Mouse (Mus musculus) brain, embryonic 14.5 days (tissue): Measurements from ENCODE around the gene Stxbp1. TPM values are rescaled to one million over a fixed set of nuclear protein-coding genes. Genes with fewer than 3 reads are reported as not detected.

Experiments
- DNase-seq: peaks from one replicate; pipeline ENCODE4 v3.0.0-alpha.2; 2011; ENCODE audit warnings: low read depth
- CTCF ChIP-seq: fragments of 200-500 bp; IDR thresholded peaks from 2 replicates; pipeline ENCODE4 v1.5.1; 2012; ENCODE audit warnings: inconsistent platforms, mild to moderate bottlenecking, moderate library complexity, borderline replicate concordance; ENCODE audit not compliant: insufficient read depth, insufficient read length; ENCODE audit errors: extremely low read depth
- POLR2A ChIP-seq: fragments of 200-500 bp; IDR thresholded peaks from 2 replicates; pipeline ENCODE4 v1.6.1; 2012; ENCODE audit warnings: mild to moderate bottlenecking, inconsistent platforms, borderline replicate concordance; ENCODE audit not compliant: poor library complexity, insufficient read depth, insufficient read length, severe bottlenecking; ENCODE audit errors: extremely low read depth
- polyA plus RNA-seq: library from polyadenylated mRNA; depleted of rRNA; stranded (reverse); fragments of >200 nt; gene quantifications from 2 replicates; pipeline ENCODE4 v1.2.3, GENCODE M21; 2012

Gene Stxbp1
- polyA plus RNA-seq, 1 experiment, result 238 TPM

DNA sequence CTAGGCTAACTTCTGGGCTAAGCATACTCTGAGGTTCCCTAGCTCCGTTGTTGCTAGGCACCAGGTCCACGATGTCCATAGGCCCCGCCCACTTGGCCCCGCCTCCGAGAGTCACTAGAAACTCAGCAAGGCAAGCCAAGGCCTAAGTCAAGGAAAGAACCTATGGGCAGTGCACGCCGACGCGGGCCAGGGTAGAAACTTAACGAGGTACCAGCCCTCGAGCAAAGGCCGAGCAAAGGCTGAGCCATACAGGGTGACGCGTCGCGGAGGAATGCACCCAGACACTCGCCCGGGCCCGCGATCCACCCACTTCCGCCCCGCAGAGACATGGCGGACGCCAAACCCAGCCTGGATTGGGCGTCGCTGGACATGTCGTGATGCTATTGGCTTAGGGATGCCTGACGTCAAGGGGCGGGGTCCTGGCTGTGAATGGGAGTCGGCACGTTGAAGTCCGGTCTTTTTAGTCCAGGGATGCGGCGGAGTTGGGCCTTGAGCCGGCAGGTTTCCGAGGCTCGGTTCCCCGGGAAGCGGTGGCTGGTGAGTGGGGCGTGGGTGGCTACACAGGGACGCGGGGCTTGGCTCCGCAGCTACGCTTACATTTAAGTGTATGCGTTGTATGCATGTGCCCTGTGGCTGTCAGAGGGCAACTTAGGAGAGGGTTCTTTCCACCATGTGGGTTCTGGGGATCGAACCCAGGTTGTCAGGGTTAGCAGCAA lies 71.5 kb downstream of the Stxbp1 start, which contains the start of the genes Ttc16 and Ptrh1:
Ttc16 (minus strand) TSS at position 275 of the 716 bp plus-strand sequence.
Ptrh1 (plus strand) TSS at position 428 of the 716 bp plus-strand sequence.
- no peak for TF ChIP-seq POLR2A
- no peak for TF ChIP-seq CTCF
- DNase-seq, result peak; percentile 98

DNA sequence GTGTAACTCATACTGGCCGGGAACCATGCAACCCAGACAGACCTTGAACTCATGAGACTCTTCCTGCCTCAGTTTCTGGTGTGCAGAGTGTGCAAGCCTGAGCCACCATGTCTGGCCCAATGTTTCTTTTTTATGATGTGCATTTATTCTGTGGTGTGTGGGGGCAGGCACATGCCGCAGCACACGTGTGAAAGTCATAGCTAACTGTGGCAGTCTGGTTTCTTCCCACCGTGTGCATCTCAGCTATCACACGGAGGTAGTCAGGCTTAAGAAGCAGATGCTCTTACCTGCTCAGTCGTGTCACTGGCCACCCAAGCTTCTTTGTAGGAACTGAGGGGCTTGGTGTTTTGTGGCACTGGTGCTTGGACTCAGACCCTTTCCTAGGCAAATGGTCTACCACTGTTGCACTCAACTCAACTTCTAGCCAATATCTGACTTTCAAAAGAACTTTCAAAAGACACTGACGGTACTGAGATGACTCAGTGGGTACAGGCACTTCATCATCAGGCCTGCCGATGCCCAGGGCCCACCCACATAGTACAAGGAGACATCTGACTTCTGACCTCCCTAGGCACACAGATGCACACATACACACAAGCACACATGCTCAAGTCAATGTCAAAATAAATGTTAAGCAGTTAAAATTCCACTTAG lies 74.3 kb downstream of the Stxbp1 start:
- DNase-seq, result no peak
- TF ChIP-seq CTCF, result no peak
- no peak for TF ChIP-seq POLR2A

DNA sequence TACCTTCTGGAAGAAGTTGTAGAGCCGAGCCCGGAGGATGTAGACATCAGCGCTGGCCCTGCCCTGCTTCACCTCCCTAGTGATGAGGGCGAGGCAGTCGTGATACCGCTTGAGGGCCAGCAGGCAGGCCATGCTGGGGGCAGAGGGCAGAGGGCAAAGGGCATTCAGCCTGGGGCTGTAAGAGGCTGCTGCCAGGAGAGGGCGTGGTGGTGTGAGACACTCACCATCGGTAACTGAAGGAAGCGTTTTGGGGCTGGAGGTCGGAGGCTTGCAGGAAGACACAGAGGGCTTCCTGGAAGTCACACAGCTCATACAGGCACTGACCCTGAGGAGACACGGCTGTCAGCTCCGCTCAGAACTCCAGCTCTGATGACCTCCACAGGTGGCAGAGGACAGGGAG lies 75.2 kb downstream of the Stxbp1 start:
- no peak for DNase-seq
- TF ChIP-seq POLR2A (no peak), CTCF (no peak)

DNA sequence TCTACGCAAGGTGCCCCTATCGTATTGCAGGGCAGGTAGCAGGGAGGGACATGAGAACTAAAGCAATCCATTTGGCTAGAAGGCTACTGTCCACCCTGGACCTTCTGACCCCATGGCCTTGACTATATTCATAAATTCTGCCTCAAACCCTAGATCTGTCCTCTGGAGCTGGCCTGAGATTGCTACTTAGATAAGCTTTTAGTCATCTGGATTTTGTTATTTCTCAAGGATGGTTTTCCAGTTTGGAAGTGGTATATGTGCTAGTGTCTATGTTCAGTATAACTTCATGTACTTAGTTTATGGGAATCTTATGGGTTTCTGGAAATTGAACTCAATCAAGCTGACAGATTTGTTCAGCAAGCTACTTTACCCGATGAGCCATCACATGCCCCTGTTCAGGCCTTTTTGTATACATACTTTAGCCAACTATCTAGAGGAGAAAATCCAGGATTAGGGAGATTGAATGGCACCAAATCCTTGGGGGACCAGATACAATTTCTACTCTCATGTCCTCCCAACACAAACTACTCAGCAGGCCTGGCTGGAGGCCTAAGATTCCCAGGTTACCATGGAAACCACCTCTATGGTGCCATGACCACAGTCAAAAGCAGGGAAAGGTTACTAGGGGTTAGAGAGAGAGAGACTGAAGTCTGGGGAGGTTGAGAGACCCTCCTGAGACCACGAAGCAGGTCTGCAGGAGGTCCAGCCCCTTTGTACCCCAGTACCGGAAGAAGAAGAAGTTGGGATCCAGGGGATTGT lies 77.5 kb downstream of the Stxbp1 start:
- DNase-seq, result peak; percentile 25
- TF ChIP-seq CTCF, result no peak
- no peak for TF ChIP-seq POLR2A

DNA sequence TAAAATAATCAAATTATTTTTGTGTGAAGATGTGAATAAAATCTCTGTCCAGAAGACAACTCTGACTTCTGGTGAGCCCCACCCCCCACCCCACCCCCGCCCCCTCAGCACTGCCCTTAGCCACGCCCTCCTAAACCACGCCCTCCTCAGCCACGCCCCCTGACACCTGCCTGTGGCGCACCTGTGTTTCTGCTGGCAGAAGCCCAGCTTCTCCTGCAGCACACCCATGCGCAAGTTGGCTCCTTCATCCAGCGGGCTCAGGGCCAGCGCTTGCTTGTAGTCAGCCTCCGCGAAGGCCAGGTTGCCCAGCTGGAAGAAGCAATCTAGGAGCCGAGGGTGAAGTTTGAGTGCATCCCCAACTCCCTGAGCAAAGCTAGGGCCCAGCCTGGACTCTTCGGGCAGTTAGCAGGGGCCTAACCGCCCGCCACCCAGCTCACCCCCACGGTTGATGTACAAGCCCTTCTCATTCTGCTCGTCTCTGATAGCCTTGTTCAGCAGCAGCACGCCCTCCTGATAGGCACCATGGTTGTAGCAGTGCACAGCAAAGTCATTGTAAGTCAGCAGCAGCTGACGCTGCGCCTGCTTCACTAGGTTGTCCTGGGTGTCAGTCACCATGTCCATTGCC lies 78.3 kb downstream of the Stxbp1 start:
- no peak for DNase-seq
- TF ChIP-seq POLR2A, result no peak
- no peak for TF ChIP-seq CTCF

DNA sequence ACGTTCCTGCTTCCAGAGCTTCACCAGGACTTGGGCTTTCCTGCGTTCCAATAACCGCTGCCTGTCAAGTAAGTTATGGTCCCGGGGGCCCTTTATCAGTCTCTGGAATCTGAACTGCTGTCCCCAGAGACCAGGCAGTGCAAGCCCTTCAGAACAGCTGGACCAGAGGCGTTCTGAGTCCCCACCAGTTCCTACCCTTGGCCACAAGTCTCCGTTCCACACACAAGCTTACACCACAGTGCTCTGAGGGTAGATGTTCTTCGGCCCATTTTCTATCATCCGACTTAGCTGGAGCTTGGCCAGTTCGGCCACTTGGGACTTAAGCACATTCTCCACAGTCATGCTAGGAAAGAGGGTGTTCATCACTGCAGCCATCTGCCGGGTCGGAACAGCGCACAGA lies 79.8 kb downstream of the Stxbp1 start:
- DNase-seq, result no peak

DNA sequence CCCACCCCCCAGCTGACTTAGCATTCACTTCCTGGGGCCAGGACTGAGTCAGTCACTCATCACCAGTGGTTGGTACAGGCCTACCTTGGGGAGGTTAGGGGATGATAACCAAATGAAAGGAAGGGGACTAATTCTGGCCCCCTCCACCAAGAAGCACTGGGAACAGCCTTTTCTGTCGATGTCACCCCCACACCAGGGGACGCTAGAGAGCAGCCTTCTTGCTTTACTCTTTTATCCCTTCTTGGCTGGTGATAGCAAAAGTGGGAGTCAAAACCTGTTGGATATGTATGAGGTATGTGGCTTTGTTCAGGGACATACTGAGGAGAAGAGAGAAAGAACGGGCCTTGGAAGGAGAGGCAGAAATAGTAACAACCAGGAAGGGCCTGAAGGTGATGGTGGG lies 83.7 kb downstream of the Stxbp1 start:
- peak; percentile 12; the same call in 1 of the 2 replicates for TF ChIP-seq CTCF
- no peak for TF ChIP-seq POLR2A
- DNase-seq, result no peak

More for the DNA sequence above, 79.8 kb downstream of the Stxbp1 start:
- TF ChIP-seq CTCF (no peak), POLR2A (no peak)

DNA sequence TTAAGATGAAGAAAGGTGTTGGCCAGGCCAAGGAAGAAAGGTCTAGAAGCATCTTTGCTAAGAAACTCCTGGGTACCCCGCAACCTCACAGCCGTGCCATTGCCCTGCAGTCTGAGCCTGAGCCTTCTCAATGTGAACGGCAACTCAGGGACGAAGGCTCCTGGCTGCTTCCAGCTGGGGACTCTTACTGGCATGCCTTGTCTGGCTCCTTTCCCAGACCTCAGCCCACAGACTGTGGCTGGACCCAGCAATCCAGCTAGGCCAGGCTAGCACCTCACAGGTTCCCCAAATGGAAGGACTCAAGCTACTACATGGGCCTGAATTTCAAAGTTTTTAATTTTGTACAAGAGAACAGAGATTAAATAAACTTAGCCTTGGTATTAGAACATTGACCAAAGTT lies 85.2 kb downstream of the Stxbp1 start:
- no peak for DNase-seq
- TF ChIP-seq CTCF, result no peak
- TF ChIP-seq POLR2A, result no peak

DNA sequence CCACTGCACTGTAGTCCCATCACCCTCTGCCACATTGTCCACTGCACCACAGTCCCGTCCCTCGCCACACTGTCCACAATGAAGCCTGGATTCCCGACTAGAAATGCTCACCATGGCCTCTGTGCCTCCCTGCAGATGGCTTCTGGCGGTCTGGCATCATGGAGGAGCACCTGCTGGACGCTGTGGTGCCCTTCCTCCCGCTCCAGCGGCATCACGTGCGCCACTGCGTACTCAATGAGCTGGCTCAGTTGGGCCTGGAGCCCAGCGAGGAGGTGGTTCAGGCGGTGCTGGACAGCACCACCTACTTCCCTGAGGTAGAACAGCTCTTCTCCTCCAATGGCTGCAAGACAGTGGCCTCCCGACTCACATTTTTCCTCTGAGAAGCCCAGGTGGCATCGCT lies 85.7 kb downstream of the Stxbp1 start:
- DNase-seq, result no peak
- no peak for TF ChIP-seq CTCF
- TF ChIP-seq POLR2A, result no peak

DNA sequence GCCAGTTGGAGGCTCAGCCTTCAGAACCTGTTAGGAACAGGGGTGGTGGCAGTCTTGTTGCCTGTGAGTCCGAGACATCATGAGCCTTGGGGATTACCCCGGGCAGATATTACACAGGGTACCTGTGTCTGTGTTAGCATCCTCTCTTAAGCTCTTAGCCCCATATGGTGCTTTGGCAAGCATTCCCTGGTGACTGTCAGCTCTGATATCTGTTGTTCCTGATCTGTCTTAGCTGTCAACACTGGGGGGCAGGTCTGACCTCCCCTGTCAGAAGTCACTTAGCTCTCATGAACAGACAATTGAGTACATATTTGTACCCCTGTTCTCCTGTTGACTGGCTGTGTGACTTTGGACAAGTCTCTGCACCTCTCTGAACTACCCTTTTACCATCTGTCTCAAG lies 88.0 kb downstream of the Stxbp1 start:
- TF ChIP-seq POLR2A (no peak), CTCF (no peak)
- peak; percentile 32 for DNase-seq

DNA sequence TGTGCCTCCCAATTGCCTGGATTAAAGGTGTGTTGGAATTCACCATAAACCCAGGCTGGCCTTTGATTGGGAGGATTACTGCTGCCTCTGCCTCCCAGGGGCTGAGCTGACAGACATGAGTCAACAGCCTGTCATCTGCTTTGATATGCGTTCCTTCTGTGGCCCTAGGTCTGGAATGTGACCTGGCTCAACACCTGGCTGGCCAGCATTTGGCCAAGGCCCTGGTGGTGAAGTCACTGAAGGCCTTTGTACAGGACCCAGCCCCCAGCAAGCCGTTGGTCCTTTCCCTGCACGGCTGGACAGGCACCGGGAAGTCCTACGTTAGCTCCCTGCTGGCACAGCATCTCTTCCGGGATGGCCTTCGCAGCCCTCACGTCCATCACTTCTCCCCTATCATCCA lies 88.5 kb downstream of the Stxbp1 start:
- no peak for DNase-seq
- no peak for TF ChIP-seq POLR2A
- TF ChIP-seq CTCF, result no peak

DNA sequence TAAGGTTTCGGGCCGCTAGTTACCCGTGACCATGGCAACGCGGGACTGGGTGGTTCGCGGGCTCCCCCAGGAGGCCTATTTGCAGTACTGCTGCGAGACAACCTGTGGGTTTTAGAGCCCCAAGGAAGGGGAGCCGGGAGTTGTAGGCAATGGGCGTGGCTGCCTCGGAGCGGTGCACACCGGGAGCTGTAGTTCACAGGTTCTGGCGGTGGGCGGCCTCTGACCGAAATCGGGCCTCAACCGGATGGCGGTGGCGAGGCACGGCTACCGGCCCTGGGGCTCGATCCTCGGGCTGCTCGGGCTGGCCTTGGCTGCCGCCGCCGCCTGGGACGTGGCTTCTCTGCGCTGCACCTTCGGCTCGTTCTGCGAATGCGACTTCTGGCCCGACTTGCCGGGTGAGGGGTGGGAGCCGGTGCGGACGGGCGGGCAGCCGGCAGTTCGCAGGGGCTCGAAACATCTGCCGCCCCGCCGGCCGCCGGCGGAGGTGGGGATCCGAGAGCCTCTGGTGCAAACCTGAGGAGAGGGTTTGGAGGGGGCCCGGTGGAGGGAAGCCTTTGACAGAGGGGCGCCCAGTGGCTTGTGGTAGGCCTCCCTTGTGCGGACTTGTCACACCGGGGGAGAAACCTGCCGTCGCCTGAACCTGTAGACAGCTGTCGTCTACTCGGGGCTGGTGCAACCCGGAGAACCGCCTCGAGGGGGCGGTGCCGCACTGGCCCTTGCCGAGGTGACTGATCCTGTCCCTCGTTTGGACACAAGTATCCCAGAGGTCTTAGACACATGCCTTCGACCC lies 89.8 kb downstream of the Stxbp1 start, which contains the start of gene Tor2a:
Tor2a (plus strand) TSS at position 179 of the 790 bp plus-strand sequence.
- TF ChIP-seq CTCF (peak; percentile 96), POLR2A (peak; percentile 66)

DNA sequence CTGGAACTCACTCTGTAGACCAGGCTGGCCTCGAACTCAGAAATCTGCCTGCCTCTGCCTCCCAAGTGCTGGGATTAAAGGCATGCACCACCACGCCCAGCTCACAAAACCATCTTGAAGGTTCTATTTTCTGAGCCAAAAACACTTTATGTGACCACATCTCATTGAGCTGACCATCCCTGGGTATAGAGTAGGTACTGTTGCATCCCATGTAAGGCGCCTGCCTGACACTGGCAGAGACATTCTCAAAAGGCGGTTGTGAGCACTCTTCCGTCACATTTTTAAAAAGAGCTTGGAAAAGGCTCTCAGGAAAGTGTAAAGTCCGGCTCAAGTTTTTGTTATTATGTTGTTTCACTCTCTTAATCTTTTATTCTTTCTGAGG lies 90.4 kb downstream of the Stxbp1 start:
- no peak for DNase-seq
- TF ChIP-seq POLR2A (no peak), CTCF (no peak)

More for the DNA sequence above, 89.8 kb downstream of the Stxbp1 start, which contains the start of gene Tor2a:
- peak; percentile 99 for DNase-seq

DNA sequence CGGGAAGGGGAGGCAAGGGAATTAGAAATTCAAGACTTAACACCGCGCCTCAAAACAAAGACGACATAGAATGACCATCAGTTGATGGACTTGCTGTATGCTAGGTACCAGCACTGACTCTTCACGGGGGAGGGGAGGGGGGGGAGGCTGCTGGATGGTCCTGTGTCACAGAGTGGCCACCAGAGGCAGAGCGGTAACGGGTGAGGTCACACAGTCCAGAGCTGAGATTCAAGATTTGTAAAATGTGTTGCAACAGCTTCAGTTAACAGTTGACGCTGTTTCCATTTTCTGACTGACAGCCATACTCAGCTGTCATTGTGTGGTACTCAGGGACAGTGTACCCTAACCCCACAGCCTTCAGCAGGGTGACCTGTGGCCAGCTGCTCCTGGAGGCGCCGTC lies 94.9 kb downstream of the Stxbp1 start:
- no peak for TF ChIP-seq POLR2A
- no peak for TF ChIP-seq CTCF
- peak; percentile 10 for DNase-seq
